Mouse (Mus musculus) left cerebral cortex, adult 11 months (tissue): ENCODE data around the gene Nt5c1a.

ENCODE experiments used
- DNase-seq: peaks from one replicate; pipeline ENCODE4 v3.0.0; 2022; ENCODE audit warnings: low spot score

Gene Nt5c1a

DNA sequence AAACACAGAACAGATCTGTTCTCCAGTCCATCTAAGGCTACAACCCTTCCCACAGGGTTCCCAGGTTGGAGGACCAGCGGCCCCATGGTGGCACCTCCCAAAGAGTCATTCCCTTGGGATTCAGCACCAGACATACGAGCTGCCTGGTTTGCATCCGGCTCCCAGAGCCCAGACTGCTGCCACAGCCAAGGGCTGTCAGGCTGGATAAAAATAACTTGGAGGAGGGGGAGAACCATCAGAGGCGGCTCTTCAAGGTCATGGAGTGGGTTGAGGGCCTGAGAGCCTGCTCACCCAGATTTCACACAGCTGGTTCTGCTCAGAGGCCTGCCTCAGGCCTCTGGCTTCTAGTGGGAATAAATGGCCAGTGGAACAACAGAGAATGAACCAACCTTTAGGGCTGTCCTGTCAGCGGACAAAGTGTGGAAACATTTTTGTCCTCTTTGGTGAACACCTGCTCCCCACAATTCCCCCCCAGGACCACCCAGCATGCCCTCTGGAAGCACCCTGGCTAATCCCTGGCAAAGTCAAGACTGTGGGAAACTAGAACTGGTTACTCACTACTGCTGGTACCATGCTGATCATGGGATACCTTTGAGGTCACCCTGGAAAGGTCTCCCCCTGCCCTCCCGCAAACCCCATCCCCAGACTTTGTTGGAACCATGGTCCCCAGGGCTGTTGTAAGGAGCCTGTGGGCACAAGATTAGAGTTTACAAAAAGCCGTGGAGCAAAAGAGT lies 46.0 kb downstream of the Nt5c1a start:
- DNase-seq: no peak

DNA sequence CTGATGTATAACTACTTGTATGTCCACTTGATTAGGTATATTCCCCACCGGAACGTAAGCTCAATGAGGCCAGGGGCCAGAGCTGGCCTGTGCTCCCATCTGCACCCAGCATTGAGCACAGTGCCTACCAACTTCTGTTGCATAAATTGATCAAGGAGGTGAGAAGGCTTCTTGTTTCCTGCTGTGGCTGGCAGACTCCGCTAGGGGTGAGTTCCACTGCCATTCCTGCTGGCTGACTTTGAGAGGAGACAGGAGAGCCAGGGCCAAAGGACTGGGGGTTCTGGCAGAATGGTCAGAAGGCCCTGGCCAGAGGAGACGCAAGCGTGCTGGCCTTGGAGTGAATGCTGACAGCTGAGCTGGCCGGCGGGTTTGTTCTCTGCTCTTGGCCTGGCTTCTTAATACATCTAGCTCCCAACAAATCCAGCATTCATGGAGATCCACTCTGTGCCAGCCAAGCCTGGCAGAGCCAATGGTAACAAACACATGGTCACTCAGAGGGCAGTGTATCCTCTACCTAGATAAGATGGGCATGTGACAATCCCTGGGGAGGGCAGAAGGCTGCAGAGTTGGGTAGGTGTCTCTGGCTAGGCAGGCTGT lies 47.8 kb downstream of the Nt5c1a start:
- DNase-seq: peak; percentile 66

DNA sequence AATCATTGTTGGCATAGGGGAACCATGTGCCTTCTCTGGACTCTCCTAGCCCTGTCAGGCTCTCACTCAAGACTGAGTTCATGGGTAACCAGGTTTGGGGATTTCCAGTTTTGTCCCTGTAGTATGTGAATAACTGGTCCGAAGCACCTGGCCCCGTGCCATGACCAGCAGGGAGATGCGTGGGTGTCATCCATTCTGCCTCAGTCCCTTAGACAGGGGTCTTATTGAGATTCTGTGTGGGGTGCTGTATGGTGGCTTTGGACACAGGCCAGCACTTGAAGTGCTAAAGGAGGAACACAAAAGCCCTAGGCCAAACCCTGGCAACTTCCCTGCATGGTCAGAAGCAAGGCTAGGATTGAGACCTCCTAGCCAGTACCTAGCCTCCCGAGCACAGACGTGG lies 50.9 kb downstream of the Nt5c1a start:
- DNase-seq: no peak

- DNase-seq: peak; percentile 34
Measured at GRCm38 (mm10) chr4:123254617-123255016, 53.3 kb downstream of the Nt5c1a start.

GRCm38 (mm10) chr4:123260071-123260746 lies 58.9 kb downstream of the Nt5c1a start:
- no peak for DNase-seq

GRCm38 (mm10) chr4:123261721-123262401 lies 60.6 kb downstream of the Nt5c1a start, which contains the start of gene Pabpc4:
Pabpc4 (plus strand) TSS chr4:123262351.
- DNase-seq: no peak
